Mouse (Mus musculus): ENCODE data around the gene Arhgap40. TPM values are rescaled to one million over a fixed set of nuclear protein-coding genes. Genes with fewer than 3 reads are reported as not detected.

Gene Arhgap40
- polyA plus RNA-seq (2014; fragmentation: Nextera tagmentation; extraction: Ambion mirVana) = 0.24 and 0.55 TPM in 2 replicates

GRCm38 (mm10) chr2:158512528-158512927 is at the start of gene Arhgap40:
Gene Arhgap40 (plus strand): TSS chr2:158512796.
- Histone ChIP-seq H3K4me2 (ENCODE audit: low read depth, low read length) (no peak within 1 kb of the TSS), H3K4me3 (ENCODE audit: low read depth, low read length) (no peak within 1 kb of the TSS), H3K27me3 (ENCODE audit: control insufficient read depth, insufficient read depth, low read length) (no peaks in the 10 kb centered on the region), H3K4me1 (ENCODE audit: control insufficient read depth, insufficient read depth, low read length) (no peaks in the 10 kb centered on the region), H3K9ac (replicated peaks; ENCODE audit: low read length) (no peak within 1 kb of the TSS), H3K9me3 (replicated peaks; ENCODE audit: control insufficient read depth, low read length) (no peaks in the 10 kb centered on the region), H3K36me3 (replicated peaks; ENCODE audit: control insufficient read depth, insufficient read depth, low read depth, low read length) (no peaks in the 10 kb centered on the region), H3K27ac (replicated peaks; ENCODE audit: low read depth, low read length) (no peak within 1 kb of the TSS)
- ATAC-seq (replicated peaks; ENCODE audit: insufficient number of reproducible peaks, low FRiP score, low TSS enrichment, low read depth) (no peak), DNase-seq (ENCODE audit: low spot score) (no peak)
- 86% methylated on average over 10 of the region's 10 CpGs for WGBS

GRCm38 (mm10) chr2:158474159-158474558 is 38.4 kb upstream of the Arhgap40 start:
- H3K4me2 ChIP-seq (ENCODE audit: low read depth, low read length) = no peak overlapping the region
- WGBS = 91% methylated on average over 1 of the region's 1 CpGs
- DNase-seq (ENCODE audit: low spot score) (no peak), ATAC-seq (replicated peaks; ENCODE audit: insufficient number of reproducible peaks, low FRiP score, low TSS enrichment, low read depth) (no peak)
- H3K4me3 ChIP-seq (ENCODE audit: low read depth, low read length) = no peak overlapping the region
- no peak overlapping the region for H3K9ac ChIP-seq (replicated peaks; ENCODE audit: low read length)
- no peaks in the 10 kb centered on the region for H3K4me1 ChIP-seq (ENCODE audit: control insufficient read depth, insufficient read depth, low read length)
- no peaks in the 10 kb centered on the region for H3K27me3 ChIP-seq (ENCODE audit: control insufficient read depth, insufficient read depth, low read length)
- H3K9me3 ChIP-seq (replicated peaks; ENCODE audit: control insufficient read depth, low read length) = no peaks in the 10 kb centered on the region
- H3K27ac ChIP-seq (replicated peaks; ENCODE audit: low read depth, low read length) = no peak overlapping the region
- H3K36me3 ChIP-seq (replicated peaks; ENCODE audit: control insufficient read depth, insufficient read depth, low read depth, low read length) = peaks cover 3% of the 10 kb centered on the region

GRCm38 (mm10) chr2:158477640-158478039 is 35.0 kb upstream of the Arhgap40 start:
- DNase-seq (ENCODE audit: low spot score) = no peak
- Histone ChIP-seq H3K4me3 (ENCODE audit: low read depth, low read length) (no peak overlapping the region), H3K9me3 (replicated peaks; ENCODE audit: control insufficient read depth, low read length) (no peaks in the 10 kb centered on the region), H3K9ac (replicated peaks; ENCODE audit: low read length) (no peak overlapping the region), H3K27ac (replicated peaks; ENCODE audit: low read depth, low read length) (no peak overlapping the region), H3K27me3 (ENCODE audit: control insufficient read depth, insufficient read depth, low read length) (no peaks in the 10 kb centered on the region), H3K4me1 (ENCODE audit: control insufficient read depth, insufficient read depth, low read length) (no peaks in the 10 kb centered on the region), H3K36me3 (replicated peaks; ENCODE audit: control insufficient read depth, insufficient read depth, low read depth, low read length) (peaks cover 3% of the 10 kb centered on the region), H3K4me2 (ENCODE audit: low read depth, low read length) (no peak overlapping the region)
- ATAC-seq (replicated peaks; ENCODE audit: insufficient number of reproducible peaks, low FRiP score, low TSS enrichment, low read depth) = no peak
- 79% methylated on average over 3 of the region's 3 CpGs for WGBS

GRCm38 (mm10) chr2:158498457-158498856 is 14.1 kb upstream of the Arhgap40 start:
- no peak for DNase-seq (ENCODE audit: low spot score)
- no peak overlapping the region for H3K9ac ChIP-seq (replicated peaks; ENCODE audit: low read length)
- no peak overlapping the region for H3K4me2 ChIP-seq (ENCODE audit: low read depth, low read length)
- H3K36me3 ChIP-seq (replicated peaks; ENCODE audit: control insufficient read depth, insufficient read depth, low read depth, low read length) = no peaks in the 10 kb centered on the region
- H3K4me3 ChIP-seq (ENCODE audit: low read depth, low read length) = no peak overlapping the region
- WGBS = 90% methylated on average over 5 of the region's 5 CpGs
- no peaks in the 10 kb centered on the region for H3K27me3 ChIP-seq (ENCODE audit: control insufficient read depth, insufficient read depth, low read length)
- no peak overlapping the region for H3K27ac ChIP-seq (replicated peaks; ENCODE audit: low read depth, low read length)
- no peak for ATAC-seq (replicated peaks; ENCODE audit: insufficient number of reproducible peaks, low FRiP score, low TSS enrichment, low read depth)
- no peaks in the 10 kb centered on the region for H3K9me3 ChIP-seq (replicated peaks; ENCODE audit: control insufficient read depth, low read length)
- H3K4me1 ChIP-seq (ENCODE audit: control insufficient read depth, insufficient read depth, low read length) = no peaks in the 10 kb centered on the region

GRCm38 (mm10) chr2:158501836-158502812 is 10.5 kb upstream of the Arhgap40 start, which contains the start of gene Adig:
Gene Adig (plus strand): TSS chr2:158502612.
- H3K27me3 ChIP-seq (ENCODE audit: control insufficient read depth, insufficient read depth, low read length) = no peaks in the 10 kb centered on the region
- no peaks in the 10 kb centered on the region for H3K36me3 ChIP-seq (replicated peaks; ENCODE audit: control insufficient read depth, insufficient read depth, low read depth, low read length)
- H3K4me3 ChIP-seq (ENCODE audit: low read depth, low read length) = no peak within 1 kb of the TSS
- no peak for DNase-seq (ENCODE audit: low spot score)
- no peaks in the 10 kb centered on the region for H3K9me3 ChIP-seq (replicated peaks; ENCODE audit: control insufficient read depth, low read length)
- H3K4me1 ChIP-seq (ENCODE audit: control insufficient read depth, insufficient read depth, low read length) = no peaks in the 10 kb centered on the region
- no peak for ATAC-seq (replicated peaks; ENCODE audit: insufficient number of reproducible peaks, low FRiP score, low TSS enrichment, low read depth)
- no peak within 1 kb of the TSS for H3K4me2 ChIP-seq (ENCODE audit: low read depth, low read length)
- 66% methylated on average over 11 of the region's 11 CpGs for WGBS
- H3K9ac ChIP-seq (replicated peaks; ENCODE audit: low read length) = no peak within 1 kb of the TSS
- H3K27ac ChIP-seq (replicated peaks; ENCODE audit: low read depth, low read length) = no peak within 1 kb of the TSS

- Histone ChIP-seq H3K27me3 (ENCODE audit: control insufficient read depth, insufficient read depth, low read length) (no peaks in the 10 kb centered on the region), H3K9me3 (replicated peaks; ENCODE audit: control insufficient read depth, low read length) (no peaks in the 10 kb centered on the region), H3K4me3 (ENCODE audit: low read depth, low read length) (no peak overlapping the region), H3K4me1 (ENCODE audit: control insufficient read depth, insufficient read depth, low read length) (no peaks in the 10 kb centered on the region), H3K4me2 (ENCODE audit: low read depth, low read length) (no peak overlapping the region), H3K9ac (replicated peaks; ENCODE audit: low read length) (no peak overlapping the region), H3K27ac (replicated peaks; ENCODE audit: low read depth, low read length) (no peak overlapping the region), H3K36me3 (replicated peaks; ENCODE audit: control insufficient read depth, insufficient read depth, low read depth, low read length) (no peaks in the 10 kb centered on the region)
- WGBS = 85% methylated on average over 7 of the region's 7 CpGs
- DNase-seq (ENCODE audit: low spot score) (no peak), ATAC-seq (replicated peaks; ENCODE audit: insufficient number of reproducible peaks, low FRiP score, low TSS enrichment, low read depth) (no peak)
These were observed 9.4 kb upstream of the Arhgap40 start for GRCm38 (mm10) chr2:158503226-158503625.

GRCm38 (mm10) chr2:158503671-158504070 is 8.9 kb upstream of the Arhgap40 start:
- H3K27me3 ChIP-seq (ENCODE audit: control insufficient read depth, insufficient read depth, low read length) = no peaks in the 10 kb centered on the region
- no peak overlapping the region for H3K27ac ChIP-seq (replicated peaks; ENCODE audit: low read depth, low read length)
- no peak overlapping the region for H3K4me2 ChIP-seq (ENCODE audit: low read depth, low read length)
- no peak overlapping the region for H3K4me3 ChIP-seq (ENCODE audit: low read depth, low read length)
- no peaks in the 10 kb centered on the region for H3K4me1 ChIP-seq (ENCODE audit: control insufficient read depth, insufficient read depth, low read length)
- 75% methylated on average over 4 of the region's 4 CpGs for WGBS
- H3K36me3 ChIP-seq (replicated peaks; ENCODE audit: control insufficient read depth, insufficient read depth, low read depth, low read length) = no peaks in the 10 kb centered on the region
- no peak for ATAC-seq (replicated peaks; ENCODE audit: insufficient number of reproducible peaks, low FRiP score, low TSS enrichment, low read depth)
- H3K9me3 ChIP-seq (replicated peaks; ENCODE audit: control insufficient read depth, low read length) = no peaks in the 10 kb centered on the region
- H3K9ac ChIP-seq (replicated peaks; ENCODE audit: low read length) = no peak overlapping the region
- no peak for DNase-seq (ENCODE audit: low spot score)

- Histone ChIP-seq H3K9me3 (replicated peaks; ENCODE audit: control insufficient read depth, low read length) (no peaks in the 10 kb centered on the region), H3K27ac (replicated peaks; ENCODE audit: low read depth, low read length) (no peak overlapping the region), H3K4me1 (ENCODE audit: control insufficient read depth, insufficient read depth, low read length) (no peaks in the 10 kb centered on the region), H3K9ac (replicated peaks; ENCODE audit: low read length) (no peak overlapping the region), H3K27me3 (ENCODE audit: control insufficient read depth, insufficient read depth, low read length) (no peaks in the 10 kb centered on the region), H3K4me3 (ENCODE audit: low read depth, low read length) (no peak overlapping the region), H3K36me3 (replicated peaks; ENCODE audit: control insufficient read depth, insufficient read depth, low read depth, low read length) (no peaks in the 10 kb centered on the region), H3K4me2 (ENCODE audit: low read depth, low read length) (no peak overlapping the region)
- WGBS = 82% methylated on average over 5 of the region's 5 CpGs
- no peak for DNase-seq (ENCODE audit: low spot score)
- no peak for ATAC-seq (replicated peaks; ENCODE audit: insufficient number of reproducible peaks, low FRiP score, low TSS enrichment, low read depth)
These were observed 6.1 kb upstream of the Arhgap40 start for GRCm38 (mm10) chr2:158506475-158506874.

All from embryonic facial prominence, embryonic 11.5 days (tissue).